Mouse (Mus musculus) frontal cortex, postnatal 36 days (tissue): Measurements from ENCODE around the gene Lrtm1.

Source experiments
- DNase-seq, 2 experiments: peaks; one replicate each; pipeline ENCODE4 v3.0.0; 2022; ENCODE audit warnings: low spot score in 2 of 2

Gene Lrtm1

GRCm38 (mm10) chr14:29017883-29018282 is at the start of gene Lrtm1:
Lrtm1 (plus strand) TSS chr14:29018208.
- no peak for DNase-seq

- peak; percentile 27 to 64 for DNase-seq
These were observed 48.8 kb upstream of the Lrtm1 start for GRCm38 (mm10) chr14:28969247-28969646.

GRCm38 (mm10) chr14:28972620-28973019 is 45.4 kb upstream of the Lrtm1 start:
- no peak for DNase-seq

GRCm38 (mm10) chr14:28979230-28979629 is 38.8 kb upstream of the Lrtm1 start:
- DNase-seq: peak; percentile 10 to 24

GRCm38 (mm10) chr14:28980482-28980881 is 37.5 kb upstream of the Lrtm1 start:
- no peak for DNase-seq

- no peak for DNase-seq
These were observed 33.7 kb upstream of the Lrtm1 start for GRCm38 (mm10) chr14:28984276-28984675.

GRCm38 (mm10) chr14:28988211-28988900 is 29.7 kb upstream of the Lrtm1 start:
- no peak for DNase-seq

GRCm38 (mm10) chr14:28996569-28996968 is 21.4 kb upstream of the Lrtm1 start:
- DNase-seq: no peak

GRCm38 (mm10) chr14:29005228-29005840 is 12.7 kb upstream of the Lrtm1 start:
- no peak for DNase-seq

GRCm38 (mm10) chr14:29009644-29010043 is 8.4 kb upstream of the Lrtm1 start:
- no peak for DNase-seq

- no peak for DNase-seq
These were observed 4.8 kb upstream of the Lrtm1 start for GRCm38 (mm10) chr14:29013161-29013560.

- DNase-seq: no peak
These were observed 3.3 kb upstream of the Lrtm1 start for GRCm38 (mm10) chr14:29014680-29015079.

GRCm38 (mm10) chr14:29015896-29016295 is 2.1 kb upstream of the Lrtm1 start:
- no peak for DNase-seq

- DNase-seq: no peak
These were observed 450 bp downstream of the Lrtm1 start for GRCm38 (mm10) chr14:29018316-29019000.

GRCm38 (mm10) chr14:29021295-29021694 is 3.3 kb downstream of the Lrtm1 start:
- DNase-seq: no peak

- DNase-seq: no peak
These were observed 5.2 kb downstream of the Lrtm1 start for GRCm38 (mm10) chr14:29023246-29023645.

GRCm38 (mm10) chr14:29025335-29025734 is 7.3 kb downstream of the Lrtm1 start:
- DNase-seq: no peak

- no peak for DNase-seq
These were observed 9.3 kb downstream of the Lrtm1 start for GRCm38 (mm10) chr14:29027276-29027675.

GRCm38 (mm10) chr14:29028391-29029106 is 10.5 kb downstream of the Lrtm1 start:
- no peak for DNase-seq

GRCm38 (mm10) chr14:29029107-29029469 is 11.1 kb downstream of the Lrtm1 start:
- DNase-seq: no peak

- no peak for DNase-seq
These were observed 11.9 kb downstream of the Lrtm1 start for GRCm38 (mm10) chr14:29029896-29030420.

- peak in 1 of 2 experiments; percentile 13 for DNase-seq
These were observed 12.5 kb downstream of the Lrtm1 start for GRCm38 (mm10) chr14:29030519-29030918.
